Mouse (Mus musculus): ENCODE measurements around the gene Nckap5.

Nckap5 gene

GRCm38 (mm10) chr1:126622036-126622435 lies 208.6 kb downstream of the Nckap5 start:
- DNase-seq (ENCODE audit: extremely low spot score) = no peak

- no peak for DNase-seq (ENCODE audit: extremely low spot score)
Measured at GRCm38 (mm10) chr1:126617464-126618041, 213.0 kb downstream of the Nckap5 start.

- DNase-seq (ENCODE audit: extremely low spot score) = no peak
Measured at GRCm38 (mm10) chr1:126616964-126617363, 213.6 kb downstream of the Nckap5 start.

GRCm38 (mm10) chr1:126612916-126613315 lies 217.7 kb downstream of the Nckap5 start:
- no peak for DNase-seq (ENCODE audit: extremely low spot score)

GRCm38 (mm10) chr1:126608586-126608985 lies 222.0 kb downstream of the Nckap5 start:
- no peak for DNase-seq (ENCODE audit: extremely low spot score)

GRCm38 (mm10) chr1:126606189-126607080 lies 224.2 kb downstream of the Nckap5 start:
- no peak for DNase-seq (ENCODE audit: extremely low spot score)

GRCm38 (mm10) chr1:126604551-126604950 lies 226.0 kb downstream of the Nckap5 start:
- no peak for DNase-seq (ENCODE audit: extremely low spot score)

GRCm38 (mm10) chr1:126603771-126604515 lies 226.7 kb downstream of the Nckap5 start:
- DNase-seq (ENCODE audit: extremely low spot score) = no peak

- no peak for DNase-seq (ENCODE audit: extremely low spot score)
Measured at GRCm38 (mm10) chr1:126600596-126600995, 230.0 kb downstream of the Nckap5 start.

GRCm38 (mm10) chr1:126597376-126597775 lies 233.2 kb downstream of the Nckap5 start:
- DNase-seq (ENCODE audit: extremely low spot score) = no peak

- no peak for DNase-seq (ENCODE audit: extremely low spot score)
Measured at GRCm38 (mm10) chr1:126594796-126595195, 235.8 kb downstream of the Nckap5 start.

- no peak for DNase-seq (ENCODE audit: extremely low spot score)
Measured at GRCm38 (mm10) chr1:126593044-126593805, 237.4 kb downstream of the Nckap5 start.

GRCm38 (mm10) chr1:126590911-126591310 lies 239.7 kb downstream of the Nckap5 start:
- no peak for DNase-seq (ENCODE audit: extremely low spot score)

GRCm38 (mm10) chr1:126578163-126578562 lies 252.4 kb downstream of the Nckap5 start:
- no peak for DNase-seq (ENCODE audit: extremely low spot score)

GRCm38 (mm10) chr1:126574295-126574694 lies 256.3 kb downstream of the Nckap5 start:
- no peak for DNase-seq (ENCODE audit: extremely low spot score)

- no peak for DNase-seq (ENCODE audit: extremely low spot score)
Measured at GRCm38 (mm10) chr1:126573714-126574113, 256.9 kb downstream of the Nckap5 start.

GRCm38 (mm10) chr1:126573097-126573496 lies 257.5 kb downstream of the Nckap5 start:
- DNase-seq (ENCODE audit: extremely low spot score) = no peak

- DNase-seq (ENCODE audit: extremely low spot score) = no peak
Measured at GRCm38 (mm10) chr1:126569611-126570238, 260.9 kb downstream of the Nckap5 start.

GRCm38 (mm10) chr1:126568520-126569197 lies 261.9 kb downstream of the Nckap5 start:
- peak; percentile 43 for DNase-seq (ENCODE audit: extremely low spot score)

- no peak for DNase-seq (ENCODE audit: extremely low spot score)
Measured at GRCm38 (mm10) chr1:126565151-126565725, 265.4 kb downstream of the Nckap5 start.

All from embryo, embryonic 9.5 days (tissue).